Mouse (Mus musculus) macrophage (primary cell): ENCODE results near the gene Slc2a8. TPM values are rescaled to one million over a fixed set of nuclear protein-coding genes. Genes with fewer than 3 reads are reported as not detected.

ENCODE experiments used
- H3K27ac ChIP-seq: fragments of 350-480 bp; formaldehyde crosslinking; 2 replicates; pipeline ENCODE4 v1.9.0; 2021
- H3K36me3 ChIP-seq: fragments of 350-480 bp; formaldehyde crosslinking; 2 replicates; pipeline ENCODE4 v1.9.0; 2021; ENCODE audit errors: inconsistent target
- H3K4me3 ChIP-seq: fragments of 350-480 bp; formaldehyde crosslinking; 2 replicates; pipeline ENCODE4 v1.9.0; 2021; ENCODE audit errors: inconsistent target
- H3K79me2 ChIP-seq: fragments of 350-480 bp; formaldehyde crosslinking; 2 replicates; pipeline ENCODE4 v1.9.0; 2021; ENCODE audit errors: inconsistent target
- WGBS: methylation state at CpG from one replicate; pipeline ENCODE4 v1.1.7; 2026; ENCODE audit warnings: inconsistent platforms; ENCODE audit not compliant: missing documents; 5-methylcytosine and 5-hydroxymethylcytosine counted together
- polyA plus RNA-seq: library from polyadenylated mRNA; stranded (reverse); fragments of 250-400 nt; gene quantifications from 3 replicates; pipeline ENCODE4 v1.2.4, GENCODE M21; 2018; ENCODE audit warnings: inconsistent platforms

The Slc2a8 gene
- polyA plus RNA-seq, 1 experiment from 2014 or later = 7.4 TPM

GRCm38 (mm10) chr2:32938741-32939140 is 43.1 kb downstream of the Slc2a8 start:
- Histone ChIP-seq H3K27ac (no peak overlapping the region), H3K4me3 (no peak overlapping the region), H3K36me3 (peaks cover 70% of the 10 kb centered on the region; the same call in 1 of the 2 replicates), H3K79me2 (no peaks in the 10 kb centered on the region)
- 90% methylated on average over 5 of the region's 5 CpGs for WGBS

- H3K79me2 ChIP-seq = no peaks in the 10 kb centered on the region
- no peak overlapping the region for H3K4me3 ChIP-seq
- 46% methylated on average over 6 of the region's 7 CpGs for WGBS
- peaks cover 65% of the 10 kb centered on the region; the same call in 1 of the 2 replicates for H3K36me3 ChIP-seq
- no peak overlapping the region for H3K27ac ChIP-seq
These were observed 50.2 kb downstream of the Slc2a8 start for GRCm38 (mm10) chr2:32931730-32932129.

- peaks cover 56% of the 10 kb centered on the region; the same call in 1 of the 2 replicates for H3K36me3 ChIP-seq
- no peak overlapping the region for H3K4me3 ChIP-seq
- WGBS = 96% methylated on average over 17 of the region's 19 CpGs
- H3K27ac ChIP-seq = no peak overlapping the region
- no peaks in the 10 kb centered on the region for H3K79me2 ChIP-seq
These were observed 52.7 kb downstream of the Slc2a8 start for GRCm38 (mm10) chr2:32928947-32929829.

- no peak overlapping the region for H3K4me3 ChIP-seq
- no peaks in the 10 kb centered on the region for H3K79me2 ChIP-seq
- no peak overlapping the region for H3K27ac ChIP-seq
- WGBS = 52% methylated on average over 10 of the region's 10 CpGs
- peaks cover 55% of the 10 kb centered on the region; the same call in 1 of the 2 replicates for H3K36me3 ChIP-seq
These were observed 53.5 kb downstream of the Slc2a8 start for GRCm38 (mm10) chr2:32928235-32928946.

GRCm38 (mm10) chr2:32927624-32928234 is 54.2 kb downstream of the Slc2a8 start:
- 89% methylated on average over 15 of the region's 15 CpGs for WGBS

GRCm38 (mm10) chr2:32926330-32927075 is 55.4 kb downstream of the Slc2a8 start:
- Histone ChIP-seq H3K27ac (no peak overlapping the region), H3K36me3 (peaks cover 58% of the 10 kb centered on the region), H3K79me2 (no peaks in the 10 kb centered on the region), H3K4me3 (no peak overlapping the region)
- 95% methylated on average over 9 of the region's 12 CpGs for whole genome bisulfite sequencing

More at GRCm38 (mm10) chr2:32927624-32928234, 54.2 kb downstream of the Slc2a8 start:
- no peaks in the 10 kb centered on the region for H3K79me2 ChIP-seq
- peaks cover 55% of the 10 kb centered on the region; the same call in 1 of the 2 replicates for H3K36me3 ChIP-seq
- no peak overlapping the region for H3K27ac ChIP-seq
- no peak overlapping the region for H3K4me3 ChIP-seq

- Histone ChIP-seq H3K27ac (no peak overlapping the region), H3K4me3 (no peak overlapping the region), H3K79me2 (peaks cover 6% of the 10 kb centered on the region; the same call in 1 of the 2 replicates), H3K36me3 (peaks cover 76% of the 10 kb centered on the region)
- 90% methylated on average over 10 of the region's 10 CpGs for WGBS
These were observed 57.5 kb downstream of the Slc2a8 start for GRCm38 (mm10) chr2:32924306-32924844.

- no peak overlapping the region for H3K27ac ChIP-seq
- 96% methylated on average over 17 of the region's 24 CpGs for WGBS
- H3K79me2 ChIP-seq = peaks cover 13% of the 10 kb centered on the region
- H3K36me3 ChIP-seq = peaks cover 76% of the 10 kb centered on the region
- no peak overlapping the region for H3K4me3 ChIP-seq
These were observed 58.2 kb downstream of the Slc2a8 start for GRCm38 (mm10) chr2:32923551-32924250.

Other genes with a start within 250 kb of the Slc2a8 start
- not detected in 3 replicates for gene 6330409D20Rik, start 241.1 kb downstream of the Slc2a8 start, polyA plus RNA-seq
- 19.2 to 50.7 TPM (median 39.7 TPM) in 3 replicates for gene Tor2a, start 224.8 kb downstream of the Slc2a8 start, polyA plus RNA-seq
- gene Ttc16, start 206.4 kb downstream of the Slc2a8 start, polyA plus RNA-seq = not detected in 3 replicates
- gene Ptrh1, start 206.3 kb downstream of the Slc2a8 start, polyA plus RNA-seq = 8.1 to 11.9 TPM (median 9.0 TPM) in 3 replicates
- gene Cfap157, start 197.7 kb downstream of the Slc2a8 start, polyA plus RNA-seq = not detected in 3 replicates
- 9.7 to 16.3 TPM (median 12.2 TPM) in 3 replicates for gene Stxbp1, start 134.8 kb downstream of the Slc2a8 start, polyA plus RNA-seq
- gene Fam129b, start 106.0 kb downstream of the Slc2a8 start, polyA plus RNA-seq = 117 to 240 TPM (median 185 TPM) in 3 replicates
- gene Rpl12, start 20.5 kb downstream of the Slc2a8 start, polyA plus RNA-seq = 494 to 663 TPM (median 662 TPM) in 3 replicates
- gene Lrsam1, start 20.5 kb downstream of the Slc2a8 start, polyA plus RNA-seq = 12.2 to 17.5 TPM (median 12.3 TPM) in 3 replicates
- 0.25 to 0.49 TPM (median 0.47 TPM) in 3 replicates for gene Garnl3, start 149.6 kb upstream of the Slc2a8 start, polyA plus RNA-seq
- 12.4 to 25.8 TPM (median 25.7 TPM) in 3 replicates for gene Angptl2, start 234.0 kb upstream of the Slc2a8 start, polyA plus RNA-seq